Mouse (Mus musculus) midbrain, embryonic 13.5 days (tissue): ENCODE measurements around the gene Gm47996. TPM values are rescaled to one million over a fixed set of nuclear protein-coding genes. Genes with fewer than 3 reads are reported as not detected.
"Not testable (repeated sequence)": the region's sequence is repeated elsewhere in the genome, so short reads cannot be mapped to it uniquely, and the experiment has no call there.

ENCODE experiments used
- ATAC-seq: fragments of 200-750 bp; cut with Nextera tagmentation; 2 replicates; pipeline ENCODE4 v1.8.0; 2017; ENCODE audit warnings: mild to moderate bottlenecking, moderate TSS enrichment, moderate library complexity
- H3K27ac ChIP-seq: fragments of 300-500 bp; sonication (generic); 2 replicates; pipeline ENCODE4 v1.5.1; 2015; ENCODE audit warnings: inconsistent platforms, mild to moderate bottlenecking, moderate library complexity
- H3K27me3 ChIP-seq: fragments of 300-500 bp; sonication (generic); 2 replicates; pipeline ENCODE4 v1.6.1; 2015; ENCODE audit warnings: mild to moderate bottlenecking, inconsistent platforms
- H3K36me3 ChIP-seq: fragments of 300-500 bp; sonication (generic); 2 replicates; pipeline ENCODE4 v1.6.1; 2015; ENCODE audit warnings: mild to moderate bottlenecking, inconsistent platforms
- H3K4me1 ChIP-seq: fragments of 300-500 bp; sonication (generic); replicated peaks from 2 replicates; pipeline ENCODE4 v1.6.1; 2015; ENCODE audit warnings: inconsistent platforms
- H3K4me2 ChIP-seq: fragments of 300-500 bp; sonication (generic); replicated peaks from 2 replicates; pipeline ENCODE4 v1.6.1; 2015; ENCODE audit warnings: moderate library complexity, mild to moderate bottlenecking, inconsistent platforms
- H3K4me3 ChIP-seq: fragments of 300-500 bp; sonication (generic); replicated peaks from 2 replicates; pipeline ENCODE4 v1.5.1; 2015; ENCODE audit warnings: mild to moderate bottlenecking, inconsistent platforms
- H3K9ac ChIP-seq: fragments of 300-500 bp; sonication (generic); replicated peaks from 2 replicates; pipeline ENCODE4 v1.6.1; 2015; ENCODE audit warnings: mild to moderate bottlenecking, inconsistent platforms
- H3K9me3 ChIP-seq: fragments of 300-500 bp; sonication (generic); 2 replicates; pipeline ENCODE4 v1.6.1; 2016; ENCODE audit warnings: mild to moderate bottlenecking, inconsistent platforms
- WGBS: fragments of 180-500 bp; shearing (Covaris S2); methylation state at CpG from one replicate; pipeline ENCODE4 v1.1.7; 2015; 5-methylcytosine and 5-hydroxymethylcytosine counted together
- polyA plus RNA-seq: library from polyadenylated mRNA; unstranded; fragments of >200 nt; fragmentation: Nextera tagmentation; extraction: Ambion mirVana; gene quantifications from 2 replicates; pipeline ENCODE4 v1.2.1, GENCODE M21; 2015

The Gm47996 gene
- polyA plus RNA-seq, 1 experiment from 2014 or later: not detected

- not testable (repeated sequence) for H3K4me2 ChIP-seq, ATAC-seq
Observed at GRCm38 (mm10) chr1:151186879-151187424, 23.0 kb upstream of the Gm47996 start.

GRCm38 (mm10) chr1:151188469-151188868 is 21.5 kb upstream of the Gm47996 start:
- Histone ChIP-seq H3K9ac (no peak overlapping the region), H3K27ac (no peak overlapping the region), H3K36me3 (no peaks in the 10 kb centered on the region), H3K4me1 (no peaks in the 10 kb centered on the region), H3K4me2 (no peak overlapping the region), H3K4me3 (no peak overlapping the region), H3K27me3 (no peaks in the 10 kb centered on the region), H3K9me3 (no peaks in the 10 kb centered on the region)
- no peak for ATAC-seq
- 90% methylated on average over 4 of the region's 4 CpGs for WGBS

More at GRCm38 (mm10) chr1:151186879-151187424, 23.0 kb upstream of the Gm47996 start:
- H3K36me3 ChIP-seq, H3K9me3 ChIP-seq, H3K9ac ChIP-seq, H3K27ac ChIP-seq, H3K4me1 ChIP-seq, H3K27me3 ChIP-seq, H3K4me3 ChIP-seq: not testable (repeated sequence)
- WGBS: 91% methylated on average over 4 of the region's 4 CpGs

GRCm38 (mm10) chr1:151192075-151192474 is 17.9 kb upstream of the Gm47996 start, which contains the start of gene Gm8947:
Gene Gm8947, plus strand, starts transcription at chr1:151192376.
- not testable (repeated sequence) for H3K9ac ChIP-seq, H3K27ac ChIP-seq, H3K4me1 ChIP-seq, H3K27me3 ChIP-seq, H3K36me3 ChIP-seq, H3K9me3 ChIP-seq, H3K4me2 ChIP-seq, ATAC-seq, H3K4me3 ChIP-seq
- WGBS: 100% methylated on average over 1 of the region's 7 CpGs

- H3K4me3 ChIP-seq, H3K9ac ChIP-seq, H3K4me2 ChIP-seq, H3K9me3 ChIP-seq, H3K27ac ChIP-seq, H3K27me3 ChIP-seq, H3K4me1 ChIP-seq, ATAC-seq, H3K36me3 ChIP-seq: not testable (repeated sequence)
- 95% methylated on average over 15 of the region's 15 CpGs for WGBS
Observed at GRCm38 (mm10) chr1:151192739-151193138, 17.2 kb upstream of the Gm47996 start.

GRCm38 (mm10) chr1:151195986-151196385 is 13.9 kb upstream of the Gm47996 start:
- H3K4me3 ChIP-seq, H3K36me3 ChIP-seq, H3K27ac ChIP-seq, ATAC-seq, H3K9me3 ChIP-seq, H3K27me3 ChIP-seq, H3K9ac ChIP-seq, H3K4me2 ChIP-seq, H3K4me1 ChIP-seq: not testable (repeated sequence)
- WGBS: 41% methylated on average over 4 of the region's 4 CpGs

- H3K4me1 ChIP-seq, H3K4me3 ChIP-seq, ATAC-seq, H3K27ac ChIP-seq, H3K4me2 ChIP-seq, H3K9me3 ChIP-seq, H3K9ac ChIP-seq, H3K27me3 ChIP-seq, H3K36me3 ChIP-seq: not testable (repeated sequence)
- 72% methylated on average over 3 of the region's 3 CpGs for WGBS
Observed at GRCm38 (mm10) chr1:151196690-151197089, 13.2 kb upstream of the Gm47996 start.

GRCm38 (mm10) chr1:151198120-151198519 is 11.8 kb upstream of the Gm47996 start, which contains the start of gene Gm47995:
Gene Gm47995, plus strand, starts transcription at chr1:151198448.
- 96% methylated on average over 4 of the region's 4 CpGs for WGBS
- not testable (repeated sequence) for H3K4me3 ChIP-seq, H3K4me2 ChIP-seq, H3K9ac ChIP-seq, ATAC-seq, H3K27me3 ChIP-seq, H3K9me3 ChIP-seq, H3K27ac ChIP-seq, H3K36me3 ChIP-seq, H3K4me1 ChIP-seq

- H3K27me3 ChIP-seq, H3K27ac ChIP-seq, H3K9me3 ChIP-seq, H3K36me3 ChIP-seq, H3K4me2 ChIP-seq, H3K4me3 ChIP-seq, ATAC-seq, H3K9ac ChIP-seq, H3K4me1 ChIP-seq: not testable (repeated sequence)
Observed at GRCm38 (mm10) chr1:151200620-151201019, 9.3 kb upstream of the Gm47996 start.

- H3K4me2 ChIP-seq: not testable (repeated sequence)
- 93% methylated on average over 4 of the region's 5 CpGs for WGBS
Observed at GRCm38 (mm10) chr1:151202771-151203170, 7.2 kb upstream of the Gm47996 start.

GRCm38 (mm10) chr1:151203818-151204217 is 6.1 kb upstream of the Gm47996 start, which contains the start of gene 3110040M04Rik:
Gene 3110040M04Rik, plus strand, starts transcription at chr1:151204121.
- not testable (repeated sequence) for H3K27me3 ChIP-seq, H3K36me3 ChIP-seq, H3K4me1 ChIP-seq, ATAC-seq, H3K4me3 ChIP-seq, H3K4me2 ChIP-seq, H3K27ac ChIP-seq, H3K9me3 ChIP-seq, H3K9ac ChIP-seq
- WGBS: no CpG with 5 or more reads among the region's 6 CpGs

More at GRCm38 (mm10) chr1:151202771-151203170, 7.2 kb upstream of the Gm47996 start:
- H3K4me1 ChIP-seq, H3K4me3 ChIP-seq, H3K27ac ChIP-seq, H3K9me3 ChIP-seq, H3K36me3 ChIP-seq, H3K9ac ChIP-seq, ATAC-seq, H3K27me3 ChIP-seq: not testable (repeated sequence)

- not testable (repeated sequence) for H3K27me3 ChIP-seq, H3K4me1 ChIP-seq, H3K36me3 ChIP-seq, H3K27ac ChIP-seq, H3K9ac ChIP-seq, H3K9me3 ChIP-seq, H3K4me2 ChIP-seq, H3K4me3 ChIP-seq
- 65% methylated on average over 3 of the region's 5 CpGs for WGBS
- ATAC-seq: 0 out of 2 replicates have a peak, but pooled peaks have one; percentile 43
Observed at GRCm38 (mm10) chr1:151208493-151208892, 1.4 kb upstream of the Gm47996 start.

GRCm38 (mm10) chr1:151208944-151209343 is 987 bp upstream of the Gm47996 start:
- H3K36me3 ChIP-seq, ATAC-seq, H3K9ac ChIP-seq, H3K27me3 ChIP-seq, H3K4me1 ChIP-seq, H3K4me2 ChIP-seq, H3K4me3 ChIP-seq, H3K9me3 ChIP-seq, H3K27ac ChIP-seq: not testable (repeated sequence)

- not testable (repeated sequence) for ATAC-seq, H3K9me3 ChIP-seq
- 92% methylated on average over 5 of the region's 5 CpGs for WGBS
Observed at GRCm38 (mm10) chr1:151211666-151212065, 1.7 kb downstream of the Gm47996 start.

More at GRCm38 (mm10) chr1:151211666-151212065, 1.7 kb downstream of the Gm47996 start:
- not testable (repeated sequence) for H3K27ac ChIP-seq, H3K4me1 ChIP-seq, H3K9ac ChIP-seq, H3K4me3 ChIP-seq, H3K36me3 ChIP-seq, H3K4me2 ChIP-seq, H3K27me3 ChIP-seq
